Mouse (Mus musculus) lung, adult 2 months (tissue): Measurements from ENCODE around the gene Olfr1330.

ENCODE experiments used
- CTCF ChIP-seq: fragments of 200-500 bp; IDR thresholded peaks from 2 replicates; pipeline ENCODE4 v1.5.1; 2011; ENCODE audit warnings: mild to moderate bottlenecking, low read length, control low read depth; ENCODE audit not compliant: insufficient read depth
- POLR2A ChIP-seq: fragments of 200-500 bp; IDR thresholded peaks from 2 replicates; pipeline ENCODE4 v1.6.1; 2011; ENCODE audit warnings: low read depth, mild to moderate bottlenecking, control low read depth, low read length, borderline replicate concordance; ENCODE audit errors: extremely low read depth

GRCm38 (mm10) chr4:118862704-118863103 is 25.7 kb upstream of the Olfr1330 start:
- no peak for TF ChIP-seq POLR2A
- TF ChIP-seq CTCF, result no peak
